Mouse (Mus musculus): Measurements from ENCODE around the gene Adamtsl1. TPM values are rescaled to one million over a fixed set of nuclear protein-coding genes. Genes with fewer than 3 reads are reported as not detected.

The Adamtsl1 gene
- polyA plus RNA-seq, 1 experiment from 2014 or later = 4.9 TPM

- no peaks in the 10 kb centered on the region for H3K4me1 ChIP-seq (ENCODE audit: control insufficient read depth, insufficient read depth, low read length)
- 89% methylated on average over 4 of the region's 4 CpGs for WGBS
- ATAC-seq (ENCODE audit: low FRiP score) = no peak
- no peaks in the 10 kb centered on the region for H3K27me3 ChIP-seq (ENCODE audit: control insufficient read depth, insufficient read depth, low read length)
- no peak for DNase-seq (ENCODE audit: low spot score, missing footprints)
- no peaks in the 10 kb centered on the region for H3K36me3 ChIP-seq (ENCODE audit: control insufficient read depth, insufficient read depth, low read length)
- no peak overlapping the region for H3K4me3 ChIP-seq (ENCODE audit: low read depth, low read length)
- no peak overlapping the region for H3K9ac ChIP-seq (ENCODE audit: low read length)
- no peaks in the 10 kb centered on the region for H3K9me3 ChIP-seq (ENCODE audit: control insufficient read depth, low read length)
- no peak overlapping the region for H3K4me2 ChIP-seq
- no peak overlapping the region for H3K27ac ChIP-seq (ENCODE audit: low read depth, low read length)
Observed at GRCm38 (mm10) chr4:86288264-86288663, 774.3 kb downstream of the Adamtsl1 start.

GRCm38 (mm10) chr4:86289511-86290273, 775.7 kb downstream of the Adamtsl1 start:
- Histone ChIP-seq H3K9me3 (ENCODE audit: control insufficient read depth, low read length) (no peaks in the 10 kb centered on the region), H3K27me3 (ENCODE audit: control insufficient read depth, insufficient read depth, low read length) (no peaks in the 10 kb centered on the region), H3K4me1 (ENCODE audit: control insufficient read depth, insufficient read depth, low read length) (no peaks in the 10 kb centered on the region), H3K4me3 (ENCODE audit: low read depth, low read length) (no peak overlapping the region), H3K9ac (ENCODE audit: low read length) (no peak overlapping the region), H3K27ac (ENCODE audit: low read depth, low read length) (no peak overlapping the region), H3K4me2 (no peak overlapping the region), H3K36me3 (ENCODE audit: control insufficient read depth, insufficient read depth, low read length) (no peaks in the 10 kb centered on the region)
- 76% methylated on average over 12 of the region's 12 CpGs for WGBS
- ATAC-seq (ENCODE audit: low FRiP score) = no peak
- DNase-seq (ENCODE audit: low spot score, missing footprints) = no peak

GRCm38 (mm10) chr4:86294828-86295251, 780.9 kb downstream of the Adamtsl1 start:
- Histone ChIP-seq H3K36me3 (ENCODE audit: control insufficient read depth, insufficient read depth, low read length) (no peaks in the 10 kb centered on the region), H3K9me3 (ENCODE audit: control insufficient read depth, low read length) (no peaks in the 10 kb centered on the region), H3K4me3 (ENCODE audit: low read depth, low read length) (no peak overlapping the region), H3K4me2 (no peak overlapping the region), H3K27me3 (ENCODE audit: control insufficient read depth, insufficient read depth, low read length) (no peaks in the 10 kb centered on the region), H3K27ac (ENCODE audit: low read depth, low read length) (no peak overlapping the region), H3K9ac (ENCODE audit: low read length) (no peak overlapping the region), H3K4me1 (ENCODE audit: control insufficient read depth, insufficient read depth, low read length) (no peaks in the 10 kb centered on the region)
- ATAC-seq (ENCODE audit: low FRiP score) (no peak), DNase-seq (ENCODE audit: low spot score, missing footprints) (no peak)
- WGBS = 58% methylated on average over 2 of the region's 2 CpGs

GRCm38 (mm10) chr4:86301469-86301868, 787.5 kb downstream of the Adamtsl1 start:
- DNase-seq (ENCODE audit: low spot score, missing footprints) (no peak), ATAC-seq (ENCODE audit: low FRiP score) (no peak)
- Histone ChIP-seq H3K4me1 (ENCODE audit: control insufficient read depth, insufficient read depth, low read length) (no peaks in the 10 kb centered on the region), H3K27me3 (ENCODE audit: control insufficient read depth, insufficient read depth, low read length) (no peaks in the 10 kb centered on the region), H3K9me3 (ENCODE audit: control insufficient read depth, low read length) (no peaks in the 10 kb centered on the region), H3K27ac (ENCODE audit: low read depth, low read length) (no peak overlapping the region), H3K4me3 (ENCODE audit: low read depth, low read length) (no peak overlapping the region), H3K9ac (ENCODE audit: low read length) (no peak overlapping the region), H3K4me2 (no peak overlapping the region), H3K36me3 (ENCODE audit: control insufficient read depth, insufficient read depth, low read length) (no peaks in the 10 kb centered on the region)
- WGBS = 84% methylated on average over 6 of the region's 6 CpGs

GRCm38 (mm10) chr4:86302095-86302494, 788.1 kb downstream of the Adamtsl1 start:
- ATAC-seq (ENCODE audit: low FRiP score) = no peak
- no peak overlapping the region for H3K4me2 ChIP-seq
- H3K36me3 ChIP-seq (ENCODE audit: control insufficient read depth, insufficient read depth, low read length) = no peaks in the 10 kb centered on the region
- no peak overlapping the region for H3K4me3 ChIP-seq (ENCODE audit: low read depth, low read length)
- WGBS = 77% methylated on average over 4 of the region's 4 CpGs
- no peak overlapping the region for H3K9ac ChIP-seq (ENCODE audit: low read length)
- no peaks in the 10 kb centered on the region for H3K9me3 ChIP-seq (ENCODE audit: control insufficient read depth, low read length)
- no peak for DNase-seq (ENCODE audit: low spot score, missing footprints)
- no peaks in the 10 kb centered on the region for H3K27me3 ChIP-seq (ENCODE audit: control insufficient read depth, insufficient read depth, low read length)
- H3K4me1 ChIP-seq (ENCODE audit: control insufficient read depth, insufficient read depth, low read length) = no peaks in the 10 kb centered on the region
- H3K27ac ChIP-seq (ENCODE audit: low read depth, low read length) = no peak overlapping the region

GRCm38 (mm10) chr4:86306753-86307152, 792.8 kb downstream of the Adamtsl1 start:
- Histone ChIP-seq H3K4me2 (no peak overlapping the region), H3K4me1 (ENCODE audit: control insufficient read depth, insufficient read depth, low read length) (no peaks in the 10 kb centered on the region), H3K27me3 (ENCODE audit: control insufficient read depth, insufficient read depth, low read length) (no peaks in the 10 kb centered on the region), H3K36me3 (ENCODE audit: control insufficient read depth, insufficient read depth, low read length) (no peaks in the 10 kb centered on the region), H3K27ac (ENCODE audit: low read depth, low read length) (no peak overlapping the region), H3K9me3 (ENCODE audit: control insufficient read depth, low read length) (no peaks in the 10 kb centered on the region), H3K4me3 (ENCODE audit: low read depth, low read length) (no peak overlapping the region), H3K9ac (ENCODE audit: low read length) (no peak overlapping the region)
- DNase-seq (ENCODE audit: low spot score, missing footprints) = no peak
- no peak for ATAC-seq (ENCODE audit: low FRiP score)

- Histone ChIP-seq H3K4me2 (no peak overlapping the region), H3K4me3 (ENCODE audit: low read depth, low read length) (no peak overlapping the region), H3K9me3 (ENCODE audit: control insufficient read depth, low read length) (no peaks in the 10 kb centered on the region), H3K36me3 (ENCODE audit: control insufficient read depth, insufficient read depth, low read length) (no peaks in the 10 kb centered on the region), H3K27ac (ENCODE audit: low read depth, low read length) (no peak overlapping the region), H3K9ac (ENCODE audit: low read length) (no peak overlapping the region), H3K27me3 (ENCODE audit: control insufficient read depth, insufficient read depth, low read length) (no peaks in the 10 kb centered on the region), H3K4me1 (ENCODE audit: control insufficient read depth, insufficient read depth, low read length) (no peaks in the 10 kb centered on the region)
- WGBS = 86% methylated on average over 2 of the region's 2 CpGs
- no peak for DNase-seq (ENCODE audit: low spot score, missing footprints)
- no peak for ATAC-seq (ENCODE audit: low FRiP score)
Observed at GRCm38 (mm10) chr4:86309178-86309577, 795.2 kb downstream of the Adamtsl1 start.

- no peak overlapping the region for H3K9ac ChIP-seq (ENCODE audit: low read length)
Observed at GRCm38 (mm10) chr4:86310806-86311730, 797.1 kb downstream of the Adamtsl1 start.

GRCm38 (mm10) chr4:86312366-86312765, 798.4 kb downstream of the Adamtsl1 start:
- no peak for ATAC-seq (ENCODE audit: low FRiP score)
- 82% methylated on average over 2 of the region's 2 CpGs for WGBS
- H3K9ac ChIP-seq (ENCODE audit: low read length) = no peak overlapping the region

More at GRCm38 (mm10) chr4:86310806-86311730, 797.1 kb downstream of the Adamtsl1 start:
- Histone ChIP-seq H3K4me1 (ENCODE audit: control insufficient read depth, insufficient read depth, low read length) (no peaks in the 10 kb centered on the region), H3K9me3 (ENCODE audit: control insufficient read depth, low read length) (no peaks in the 10 kb centered on the region), H3K4me3 (ENCODE audit: low read depth, low read length) (no peak overlapping the region), H3K4me2 (no peak overlapping the region), H3K36me3 (ENCODE audit: control insufficient read depth, insufficient read depth, low read length) (no peaks in the 10 kb centered on the region), H3K27ac (ENCODE audit: low read depth, low read length) (no peak overlapping the region), H3K27me3 (ENCODE audit: control insufficient read depth, insufficient read depth, low read length) (no peaks in the 10 kb centered on the region)
- 79% methylated on average over 7 of the region's 7 CpGs for WGBS
- ATAC-seq (ENCODE audit: low FRiP score) (no peak), DNase-seq (ENCODE audit: low spot score, missing footprints) (no peak)

More at GRCm38 (mm10) chr4:86312366-86312765, 798.4 kb downstream of the Adamtsl1 start:
- no peaks in the 10 kb centered on the region for H3K27me3 ChIP-seq (ENCODE audit: control insufficient read depth, insufficient read depth, low read length)
- no peak overlapping the region for H3K27ac ChIP-seq (ENCODE audit: low read depth, low read length)
- H3K4me3 ChIP-seq (ENCODE audit: low read depth, low read length) = no peak overlapping the region
- H3K4me1 ChIP-seq (ENCODE audit: control insufficient read depth, insufficient read depth, low read length) = no peaks in the 10 kb centered on the region
- no peaks in the 10 kb centered on the region for H3K9me3 ChIP-seq (ENCODE audit: control insufficient read depth, low read length)
- no peak for DNase-seq (ENCODE audit: low spot score, missing footprints)
- H3K36me3 ChIP-seq (ENCODE audit: control insufficient read depth, insufficient read depth, low read length) = no peaks in the 10 kb centered on the region
- H3K4me2 ChIP-seq = no peak overlapping the region
